Mouse (Mus musculus) heart, adult 2 months (tissue): Measurements from ENCODE around the gene Ankfn1.

Experiments
- CTCF ChIP-seq: fragments of 200-600 bp; IDR thresholded peaks from 2 replicates; pipeline ENCODE4 v1.8.1; 2022; ENCODE audit warnings: antibody characterized with exemption, mild to moderate bottlenecking, moderate library complexity
- EP300 ChIP-seq: fragments of 200-500 bp; IDR thresholded peaks from 2 replicates; pipeline ENCODE4 v1.6.1; 2011; ENCODE audit warnings: low read depth, low read length, control low read depth; ENCODE audit not compliant: insufficient read depth

DNA sequence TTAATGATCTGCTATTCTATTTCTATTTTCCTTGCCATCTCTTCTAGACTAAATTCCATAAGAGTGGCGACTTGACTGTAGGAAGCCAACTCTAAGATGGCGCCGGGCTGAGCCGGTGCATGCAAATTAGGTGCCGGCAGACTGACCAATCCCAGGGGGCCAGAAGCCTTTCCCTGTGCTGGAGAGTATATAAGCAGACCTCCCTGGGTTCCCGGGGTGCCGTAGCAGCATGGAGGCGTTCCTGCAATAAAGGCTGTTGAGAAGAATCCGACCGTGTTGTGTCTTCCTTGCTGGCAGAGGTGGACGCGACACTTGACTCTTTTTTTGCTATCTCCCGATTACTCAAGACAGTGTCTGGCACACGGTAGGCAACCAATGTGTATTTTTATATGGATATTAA is 374.0 kb downstream of the Ankfn1 start:
- TF ChIP-seq CTCF (no peak), EP300 (no peak)
